Mouse (Mus musculus): ENCODE results near the gene Aurkaip1. TPM values are rescaled to one million over a fixed set of nuclear protein-coding genes. Genes with fewer than 3 reads are reported as not detected.
A peak's percentile ranks its signal among the peaks of the same experiment; 100 is the strongest.
"Not testable (repeated sequence)": the region's sequence is repeated elsewhere in the genome, so short reads cannot be mapped to it uniquely, and the experiment has no call there.

The Aurkaip1 gene
- 136 and 148 TPM in 2 replicates for total RNA-seq (2021)
- long read RNA-seq, experiment 1, transcript Aurkaip1-202 (4 exons, 773 nt) = minor isoform, 8 of 190 reads
- long read RNA-seq, experiment 1, transcript Aurkaip1-201 (4 exons, 1,159 nt) = major isoform, 132 of 190 reads
- long read RNA-seq, experiment 1, transcript Aurkaip1-203 (3 exons, 1,029 nt) = minor isoform, 17 of 190 reads
- long read RNA-seq, experiment 1, partial matches to known transcripts = 6 of 190 reads
- long read RNA-seq, experiment 1, other reads (novel, unspliced or antisense) = 27 of 190 reads
- long read RNA-seq, experiment 2, transcript Aurkaip1-202 (4 exons, 773 nt) = minor isoform, 10 of 178 reads
- long read RNA-seq, experiment 2, transcript Aurkaip1-201 (4 exons, 1,159 nt) = major isoform, 125 of 178 reads
- long read RNA-seq, experiment 2, transcript Aurkaip1-203 (3 exons, 1,029 nt) = minor isoform, 17 of 178 reads
- long read RNA-seq, experiment 2, partial matches to known transcripts = 8 of 178 reads
- long read RNA-seq, experiment 2, other reads (novel, unspliced or antisense) = 18 of 178 reads

DNA sequence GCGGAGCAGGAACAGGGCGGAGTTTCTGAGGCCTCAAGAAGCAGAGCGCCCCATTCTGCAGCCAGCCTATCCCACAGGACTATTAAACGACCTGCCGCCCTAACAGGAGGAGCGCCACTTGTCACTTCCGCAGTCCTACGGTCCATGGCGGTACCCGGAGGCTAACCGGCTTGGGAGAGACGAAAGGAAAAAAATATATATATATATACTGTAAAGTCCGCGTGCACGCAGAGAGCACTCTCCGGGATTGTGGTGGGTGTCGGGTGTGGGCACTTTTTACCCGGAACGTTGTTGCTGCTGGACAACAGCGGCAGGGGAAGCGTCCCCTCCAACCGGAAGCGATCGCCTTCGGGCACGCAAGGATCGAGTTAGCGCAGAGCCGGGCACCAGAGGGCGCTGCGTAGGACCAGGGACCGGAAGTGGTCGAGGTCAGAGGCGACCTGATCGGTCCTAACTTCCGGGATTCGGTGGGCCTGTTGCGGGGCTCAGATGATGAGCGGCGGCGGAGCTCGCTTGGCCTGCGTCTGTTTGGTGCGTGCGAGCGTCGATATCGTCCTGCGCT is at the start of gene Aurkaip1:
Gene Aurkaip1 (plus strand): TSS at position 68 of the 562 bp plus-strand sequence.
- DNase-seq = peak; percentile 97

GRCm38 (mm10) chr4:155783486-155784080 is 47.5 kb upstream of the Aurkaip1 start:
- no peak for DNase-seq

GRCm38 (mm10) chr4:155784081-155784701 is 46.9 kb upstream of the Aurkaip1 start:
- peak; percentile 88 for DNase-seq

GRCm38 (mm10) chr4:155785246-155785645 is 45.8 kb upstream of the Aurkaip1 start:
- no peak for DNase-seq

DNA sequence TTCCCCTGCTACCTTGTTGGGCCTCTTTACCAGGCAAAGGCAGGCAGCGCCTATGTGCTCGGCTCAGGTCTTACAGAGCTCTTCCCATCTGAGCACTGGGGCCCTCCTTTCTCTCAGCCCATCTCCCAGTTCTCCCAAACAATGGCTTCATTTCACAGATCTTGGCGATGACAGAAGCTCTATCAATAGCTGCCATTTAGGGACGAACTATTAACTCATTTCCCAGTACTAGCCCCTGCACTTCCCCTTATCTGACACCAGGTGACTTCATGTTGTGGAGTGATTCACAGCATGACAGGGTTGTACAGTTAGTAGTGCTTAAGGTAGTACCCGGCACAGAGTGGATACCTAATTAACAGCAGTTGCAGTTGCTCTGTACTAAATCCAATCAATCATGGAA is 45.3 kb upstream of the Aurkaip1 start, which contains the start of gene Tmem88b:
Gene Tmem88b (minus strand): TSS at position 56 of the 400 bp plus-strand sequence.
- no peak for DNase-seq

DNA sequence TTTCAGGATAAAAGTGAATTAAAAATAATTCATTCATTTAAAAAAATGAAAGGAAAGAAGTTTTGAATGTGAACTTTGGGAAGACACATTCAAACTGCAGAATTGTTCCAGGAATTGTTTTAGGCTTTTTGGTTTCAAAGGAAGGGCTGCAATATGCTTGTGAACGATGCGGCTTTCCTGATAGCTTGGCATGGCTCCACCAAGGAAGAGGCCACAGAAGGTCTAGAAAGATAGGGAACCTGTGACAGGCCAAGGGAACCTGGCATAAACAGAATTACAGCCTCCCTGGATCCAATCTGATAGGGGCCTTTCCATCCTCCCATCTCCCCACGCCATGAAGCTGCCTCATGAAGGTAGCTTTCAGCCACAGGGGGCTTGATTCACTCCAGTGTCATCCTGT is 42.8 kb upstream of the Aurkaip1 start:
- no peak for DNase-seq

DNA sequence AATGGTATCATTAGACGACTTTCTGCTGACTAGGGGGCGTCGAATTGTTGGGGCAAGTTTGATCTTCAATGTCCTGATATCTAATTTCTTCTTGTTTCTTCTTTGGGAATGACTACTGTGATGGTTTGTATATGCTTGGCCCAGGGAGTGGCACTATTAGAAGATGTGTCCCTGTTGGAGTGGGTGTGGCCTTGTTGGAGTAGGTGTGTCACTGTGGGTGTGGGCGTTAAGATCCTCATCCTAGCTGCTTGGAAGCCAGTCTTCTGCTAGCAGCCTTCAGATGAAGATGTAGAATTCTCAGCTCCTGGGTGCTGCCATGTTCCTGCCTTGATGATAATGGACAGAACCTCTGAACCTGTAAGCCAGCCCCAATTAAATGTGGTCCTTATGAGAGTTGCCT is 42.2 kb upstream of the Aurkaip1 start:
- not testable (repeated sequence) for DNase-seq

DNA sequence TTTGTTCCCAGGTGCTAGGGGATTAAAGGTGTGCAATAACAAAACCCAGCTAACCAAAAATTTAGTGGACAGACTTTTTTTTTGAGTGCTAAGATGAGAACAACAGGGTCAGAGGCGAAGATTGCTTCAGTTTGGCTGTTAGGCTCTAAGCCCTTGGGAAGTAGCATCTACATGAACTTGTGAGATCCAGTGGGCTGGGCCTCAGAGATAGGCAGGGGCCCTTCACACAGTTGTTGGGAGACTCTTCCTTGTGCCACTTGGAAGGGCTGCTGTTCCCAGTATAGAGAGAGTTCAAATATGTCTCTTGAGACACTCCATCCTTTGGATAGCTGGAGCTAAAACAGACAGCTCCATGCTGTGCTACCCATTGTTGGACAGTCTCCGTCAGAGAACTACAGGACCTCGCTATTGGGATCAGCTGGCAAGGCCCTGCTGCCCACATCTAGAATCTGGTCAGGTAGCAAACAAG is 41.0 kb upstream of the Aurkaip1 start, which contains the start of gene Ankrd65:
Gene Ankrd65 (plus strand): TSS at position 419 of the 469 bp plus-strand sequence.
- no peak for DNase-seq

- no peak for DNase-seq
Observed at GRCm38 (mm10) chr4:155790650-155791161, 40.4 kb upstream of the Aurkaip1 start.

GRCm38 (mm10) chr4:155791240-155791933 is 39.7 kb upstream of the Aurkaip1 start:
- DNase-seq = no peak

GRCm38 (mm10) chr4:155793730-155794129 is 37.3 kb upstream of the Aurkaip1 start:
- no peak for DNase-seq

DNA sequence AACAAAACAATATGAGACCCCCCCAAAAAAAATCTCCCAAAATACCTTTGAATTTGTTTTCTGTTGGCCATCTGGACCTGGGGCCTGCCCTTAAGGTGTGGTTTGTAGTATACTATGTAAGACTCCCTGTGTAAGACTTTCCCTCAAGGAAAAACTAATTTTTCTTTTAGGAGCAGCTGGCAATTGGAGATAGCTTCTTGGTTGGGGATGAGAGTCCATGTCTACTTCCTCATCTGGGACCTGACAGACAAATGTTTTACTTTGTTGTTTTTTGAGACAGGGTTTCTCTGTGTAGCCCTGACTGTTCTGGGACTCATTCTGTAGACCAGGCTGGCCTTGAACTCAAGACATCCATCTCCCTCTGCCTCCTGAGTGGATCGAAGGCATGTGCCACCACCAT is 29.0 kb upstream of the Aurkaip1 start:
- DNase-seq = no peak

DNA sequence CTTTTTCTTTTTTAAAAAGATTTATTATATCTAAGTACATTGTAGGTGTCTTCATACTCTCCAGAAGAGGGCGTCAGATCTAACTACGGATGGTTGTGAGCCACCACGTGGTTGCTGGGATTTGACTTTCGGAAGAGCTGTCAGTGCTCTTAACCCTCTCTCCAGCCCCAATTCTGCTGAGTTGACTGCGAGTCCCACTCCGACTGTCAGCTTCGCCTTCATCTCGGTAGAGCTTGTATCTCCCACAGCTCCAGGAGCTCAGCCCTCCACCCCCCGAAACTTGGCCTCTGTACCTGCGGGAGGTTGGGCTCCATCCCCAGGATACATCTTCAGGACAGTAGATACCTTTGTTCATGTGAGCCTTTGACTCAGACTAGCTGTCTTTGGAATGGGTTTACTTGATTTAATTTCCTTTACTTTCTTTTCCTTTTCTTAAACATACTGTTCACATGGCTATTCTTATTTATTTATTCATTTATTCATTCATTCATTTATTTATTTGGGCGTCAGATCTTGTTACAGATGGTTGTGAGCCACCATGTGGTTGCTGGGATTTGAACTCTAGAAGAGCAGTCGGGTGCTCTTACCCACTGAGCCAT is 28.2 kb upstream of the Aurkaip1 start, which contains the start of gene Mrpl20:
Gene Mrpl20 (plus strand): TSS at position 138 of the 599 bp plus-strand sequence.
- peak; percentile 22 for DNase-seq

DNA sequence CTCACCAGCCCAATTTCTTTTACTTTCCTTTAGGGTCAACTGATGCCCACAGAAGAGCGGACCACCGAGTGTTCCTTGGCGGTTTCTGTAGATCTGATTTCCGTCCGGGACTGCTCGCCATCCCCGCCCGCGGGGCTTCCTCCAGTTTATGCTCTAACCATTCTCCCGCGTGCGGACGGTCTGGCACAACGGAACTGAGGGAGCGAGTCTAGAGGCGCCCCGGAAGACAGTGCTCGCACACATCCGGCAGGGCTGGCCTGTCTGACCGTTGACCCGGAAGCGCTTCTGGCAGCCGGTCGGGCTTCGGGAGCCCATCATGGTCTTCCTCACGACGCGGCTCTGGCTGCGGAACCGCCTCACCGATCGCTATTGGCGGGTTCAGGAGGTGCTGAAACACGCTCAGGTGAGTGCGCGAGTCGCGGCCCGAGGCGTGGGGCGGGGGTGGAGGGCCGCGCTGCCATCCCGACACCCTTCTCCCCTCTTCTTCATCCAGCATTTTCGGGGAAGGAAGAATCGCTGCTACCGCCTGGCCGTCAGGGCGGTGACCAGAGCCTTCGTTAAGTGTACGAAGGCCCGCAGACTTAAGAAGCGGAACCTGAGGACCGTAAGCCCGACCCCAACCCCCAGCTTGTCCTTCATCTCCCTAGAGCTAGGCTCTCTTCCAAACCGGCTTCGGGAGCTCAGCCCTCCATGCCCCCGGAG is 27.6 kb upstream of the Aurkaip1 start:
- peak; percentile 98 for DNase-seq

DNA sequence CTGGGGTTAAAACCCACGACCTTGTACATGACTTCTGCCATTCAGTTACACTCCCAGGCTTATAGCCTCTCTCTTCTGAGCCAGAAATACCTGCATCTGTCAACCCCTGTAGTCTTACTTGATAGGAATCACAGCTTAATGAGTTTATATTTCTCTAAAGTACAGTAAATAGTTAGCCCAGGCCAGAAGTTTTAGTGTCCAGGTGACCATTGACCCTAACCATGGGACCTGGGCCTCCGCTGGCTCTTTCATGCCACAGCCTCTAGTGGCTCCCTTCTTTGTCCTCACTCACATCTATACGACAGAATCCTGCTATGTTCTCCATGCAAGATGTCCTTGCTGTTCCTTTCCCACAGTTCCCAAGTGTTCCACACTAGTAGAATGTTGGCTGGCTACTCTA is 23.2 kb upstream of the Aurkaip1 start:
- DNase-seq = no peak

GRCm38 (mm10) chr4:155811929-155812664 is 19.0 kb upstream of the Aurkaip1 start, which contains the start of gene Ccnl2:
Ccnl2 (plus strand) TSS chr4:155812489.
- DNase-seq = peak; percentile 97

DNA sequence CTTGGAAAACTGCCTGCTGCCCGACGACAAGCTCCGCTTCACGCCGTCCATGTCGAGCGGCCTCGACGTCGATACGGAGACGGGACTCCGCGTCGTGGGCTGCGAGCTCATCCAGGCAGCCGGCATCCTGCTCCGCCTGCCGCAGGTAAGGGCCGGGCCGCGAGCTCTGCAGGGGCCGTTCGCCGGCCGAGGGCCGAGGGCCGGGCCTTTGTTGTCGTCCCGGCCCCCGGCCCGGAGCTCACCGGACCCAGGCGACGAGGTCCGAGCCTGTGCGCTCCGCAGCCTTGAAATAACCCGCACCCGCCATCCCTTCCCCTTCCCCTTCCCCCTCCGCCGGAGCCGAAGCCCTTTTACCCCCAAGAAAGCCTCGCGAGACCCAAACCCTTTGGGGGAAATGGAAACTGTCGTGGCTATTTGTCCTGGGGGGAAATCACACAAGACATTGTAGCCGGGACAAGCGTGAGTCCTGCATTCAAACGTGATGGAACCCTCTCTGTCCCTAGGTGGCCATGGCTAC is 18.3 kb upstream of the Aurkaip1 start:
- DNase-seq = peak; percentile 82

- DNase-seq = no peak
Observed at GRCm38 (mm10) chr4:155817533-155817932, 13.5 kb upstream of the Aurkaip1 start.

- peak; percentile 59 for DNase-seq
Observed at GRCm38 (mm10) chr4:155821025-155821424, 10.0 kb upstream of the Aurkaip1 start.
